Mouse (Mus musculus) hindbrain, embryonic 13.5 days (tissue): ENCODE data around the gene Dlec1. TPM values are rescaled to one million over a fixed set of nuclear protein-coding genes. Genes with fewer than 3 reads are reported as not detected.

ENCODE experiments used
- ATAC-seq: fragments of 200-750 bp; cut with Nextera tagmentation; 2 replicates; pipeline ENCODE4 v1.8.0; 2017; ENCODE audit warnings: moderate TSS enrichment; ENCODE audit not compliant: low FRiP score
- H3K27ac ChIP-seq: fragments of 300-500 bp; sonication (generic); 2 replicates; pipeline ENCODE4 v1.5.1; 2015; ENCODE audit warnings: inconsistent platforms, mild to moderate bottlenecking, moderate library complexity
- H3K27me3 ChIP-seq: fragments of 300-500 bp; sonication (generic); 2 replicates; pipeline ENCODE4 v1.6.1; 2015; ENCODE audit warnings: mild to moderate bottlenecking, inconsistent platforms
- H3K36me3 ChIP-seq: fragments of 300-500 bp; sonication (generic); 2 replicates; pipeline ENCODE4 v1.6.1; 2015; ENCODE audit warnings: mild to moderate bottlenecking, inconsistent platforms
- H3K4me1 ChIP-seq: fragments of 300-500 bp; sonication (generic); replicated peaks from 2 replicates; pipeline ENCODE4 v1.6.1; 2015; ENCODE audit warnings: inconsistent platforms
- H3K4me2 ChIP-seq: fragments of 300-500 bp; sonication (generic); 2 replicates; pipeline ENCODE4 v1.6.1; 2015; ENCODE audit warnings: inconsistent platforms, mild to moderate bottlenecking, moderate library complexity
- H3K4me3 ChIP-seq: fragments of 300-500 bp; sonication (generic); 2 replicates; pipeline ENCODE4 v1.5.1; 2015; ENCODE audit warnings: mild to moderate bottlenecking, inconsistent platforms
- H3K9ac ChIP-seq: fragments of 300-500 bp; sonication (generic); 2 replicates; pipeline ENCODE4 v1.6.1; 2015; ENCODE audit warnings: mild to moderate bottlenecking, inconsistent platforms
- H3K9me3 ChIP-seq: fragments of 300-500 bp; sonication (generic); 2 replicates; pipeline ENCODE4 v1.6.1; 2016; ENCODE audit warnings: inconsistent platforms
- WGBS: fragments of 180-500 bp; shearing (Covaris S2); methylation state at CpG from one replicate; pipeline ENCODE4 v1.1.7; 2015; 5-methylcytosine and 5-hydroxymethylcytosine counted together
- polyA plus RNA-seq: library from polyadenylated mRNA; unstranded; fragments of >200 nt; fragmentation: Nextera tagmentation; extraction: Ambion mirVana; gene quantifications from 2 replicates; pipeline ENCODE4 v1.2.1, GENCODE M21; 2015

Dlec1 gene
- polyA plus RNA-seq, 1 experiment from 2014 or later = 0.38 TPM

GRCm38 (mm10) chr9:119119409-119120167, 17.3 kb downstream of the Dlec1 start:
- no peak for ATAC-seq
- 85% methylated on average over 19 of the region's 19 CpGs for WGBS
- H3K4me3 ChIP-seq = no peak overlapping the region

DNA sequence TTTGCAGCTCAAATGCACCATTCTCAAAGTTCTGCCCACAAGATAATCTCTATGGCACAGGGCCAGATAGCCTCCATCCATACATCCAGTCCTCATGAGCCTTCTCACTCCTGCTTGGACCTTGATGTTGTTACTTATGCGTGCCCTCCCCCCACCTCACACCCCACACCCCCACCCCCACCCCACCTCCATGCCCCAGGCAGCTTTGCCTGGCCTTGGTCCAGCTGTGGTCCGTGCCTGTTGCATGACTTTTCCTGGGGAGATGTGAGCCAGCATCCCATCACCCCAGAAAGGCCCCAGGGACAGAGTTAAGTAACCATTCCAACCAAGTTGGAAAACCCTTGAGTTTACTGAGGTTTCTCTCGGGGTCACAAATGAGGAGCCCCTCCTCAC, 17.9 kb downstream of the Dlec1 start:
- Histone ChIP-seq H3K27me3 (no peaks in the 10 kb centered on the region), H3K4me3 (no peak overlapping the region), H3K27ac (no peak overlapping the region), H3K4me1 (peaks cover 12% of the 10 kb centered on the region), H3K9ac (no peak overlapping the region), H3K4me2 (no peak overlapping the region), H3K9me3 (no peaks in the 10 kb centered on the region), H3K36me3 (no peaks in the 10 kb centered on the region)
- ATAC-seq = no peak
- WGBS = 78% methylated on average over 3 of the region's 3 CpGs

More at GRCm38 (mm10) chr9:119119409-119120167, 17.3 kb downstream of the Dlec1 start:
- no peaks in the 10 kb centered on the region for H3K36me3 ChIP-seq
- H3K9ac ChIP-seq = no peak overlapping the region
- H3K4me2 ChIP-seq = no peak overlapping the region
- H3K27ac ChIP-seq = no peak overlapping the region
- H3K4me1 ChIP-seq = peaks cover 12% of the 10 kb centered on the region
- no peaks in the 10 kb centered on the region for H3K27me3 ChIP-seq
- no peaks in the 10 kb centered on the region for H3K9me3 ChIP-seq

- 91% methylated on average over 18 of the region's 18 CpGs for WGBS
- Histone ChIP-seq H3K4me3 (no peak overlapping the region), H3K36me3 (no peaks in the 10 kb centered on the region), H3K9me3 (no peaks in the 10 kb centered on the region), H3K9ac (no peak overlapping the region), H3K27me3 (no peaks in the 10 kb centered on the region), H3K4me1 (peaks cover 12% of the 10 kb centered on the region), H3K27ac (no peak overlapping the region), H3K4me2 (no peak overlapping the region)
- ATAC-seq = no peak
Measured at GRCm38 (mm10) chr9:119122596-119123369, 20.5 kb downstream of the Dlec1 start.

GRCm38 (mm10) chr9:119128436-119129181, 26.3 kb downstream of the Dlec1 start:
- Histone ChIP-seq H3K9ac (no peak overlapping the region), H3K4me2 (no peak overlapping the region), H3K36me3 (no peaks in the 10 kb centered on the region), H3K9me3 (no peaks in the 10 kb centered on the region), H3K27me3 (no peaks in the 10 kb centered on the region), H3K27ac (no peak overlapping the region), H3K4me3 (no peak overlapping the region), H3K4me1 (no peaks in the 10 kb centered on the region)
- no peak for ATAC-seq
- 79% methylated on average over 12 of the region's 12 CpGs for WGBS

- no peak for ATAC-seq
- Histone ChIP-seq H3K4me1 (no peaks in the 10 kb centered on the region), H3K27ac (no peak overlapping the region), H3K9me3 (no peaks in the 10 kb centered on the region), H3K36me3 (no peaks in the 10 kb centered on the region), H3K27me3 (no peaks in the 10 kb centered on the region), H3K4me3 (no peak overlapping the region), H3K4me2 (no peak overlapping the region), H3K9ac (no peak overlapping the region)
- WGBS = 83% methylated on average over 5 of the region's 5 CpGs
Measured at GRCm38 (mm10) chr9:119130692-119131091, 28.4 kb downstream of the Dlec1 start.

GRCm38 (mm10) chr9:119138836-119139235, 36.6 kb downstream of the Dlec1 start:
- Histone ChIP-seq H3K9me3 (no peaks in the 10 kb centered on the region), H3K27ac (no peak overlapping the region), H3K4me3 (no peak overlapping the region), H3K27me3 (no peaks in the 10 kb centered on the region), H3K4me2 (no peak overlapping the region), H3K4me1 (0 out of 2 replicates have a peak, but pooled peaks cover 3% of the 10 kb centered on the region), H3K36me3 (no peaks in the 10 kb centered on the region), H3K9ac (no peak overlapping the region)
- no peak for ATAC-seq
- 87% methylated on average over 2 of the region's 2 CpGs for WGBS

- Histone ChIP-seq H3K4me2 (no peak overlapping the region), H3K4me1 (0 out of 2 replicates have a peak, but pooled peaks cover 3% of the 10 kb centered on the region), H3K27me3 (no peaks in the 10 kb centered on the region), H3K4me3 (no peak overlapping the region), H3K9ac (no peak overlapping the region), H3K36me3 (no peaks in the 10 kb centered on the region), H3K9me3 (no peaks in the 10 kb centered on the region), H3K27ac (no peak overlapping the region)
- no peak for ATAC-seq
- 92% methylated on average over 5 of the region's 5 CpGs for WGBS
Measured at GRCm38 (mm10) chr9:119142066-119142465, 39.8 kb downstream of the Dlec1 start.

GRCm38 (mm10) chr9:119143372-119143771, 41.1 kb downstream of the Dlec1 start:
- no peaks in the 10 kb centered on the region for H3K36me3 ChIP-seq
- H3K27ac ChIP-seq = no peak overlapping the region
- H3K27me3 ChIP-seq = no peaks in the 10 kb centered on the region
- no peak for ATAC-seq
- no peak overlapping the region for H3K4me3 ChIP-seq
- WGBS = 70% methylated on average over 9 of the region's 9 CpGs
- H3K9ac ChIP-seq = no peak overlapping the region
- H3K4me1 ChIP-seq = no peaks in the 10 kb centered on the region
- no peak overlapping the region for H3K4me2 ChIP-seq
- H3K9me3 ChIP-seq = no peaks in the 10 kb centered on the region

- H3K4me2 ChIP-seq = no peak overlapping the region
Measured at GRCm38 (mm10) chr9:119144696-119145095, 42.4 kb downstream of the Dlec1 start.

GRCm38 (mm10) chr9:119145137-119145536, 42.9 kb downstream of the Dlec1 start:
- no peaks in the 10 kb centered on the region for H3K36me3 ChIP-seq
- H3K4me1 ChIP-seq = no peaks in the 10 kb centered on the region
- no peaks in the 10 kb centered on the region for H3K27me3 ChIP-seq
- H3K9ac ChIP-seq = no peak overlapping the region
- H3K4me2 ChIP-seq = no peak overlapping the region
- 43% methylated on average over 10 of the region's 10 CpGs for WGBS
- no peaks in the 10 kb centered on the region for H3K9me3 ChIP-seq
- no peak overlapping the region for H3K27ac ChIP-seq
- no peak overlapping the region for H3K4me3 ChIP-seq
- no peak for ATAC-seq

More at GRCm38 (mm10) chr9:119144696-119145095, 42.4 kb downstream of the Dlec1 start:
- Histone ChIP-seq H3K27me3 (no peaks in the 10 kb centered on the region), H3K9ac (no peak overlapping the region), H3K9me3 (no peaks in the 10 kb centered on the region), H3K4me1 (no peaks in the 10 kb centered on the region), H3K36me3 (no peaks in the 10 kb centered on the region), H3K27ac (no peak overlapping the region), H3K4me3 (no peak overlapping the region)
- ATAC-seq = no peak
- 88% methylated on average over 8 of the region's 8 CpGs for WGBS

DNA sequence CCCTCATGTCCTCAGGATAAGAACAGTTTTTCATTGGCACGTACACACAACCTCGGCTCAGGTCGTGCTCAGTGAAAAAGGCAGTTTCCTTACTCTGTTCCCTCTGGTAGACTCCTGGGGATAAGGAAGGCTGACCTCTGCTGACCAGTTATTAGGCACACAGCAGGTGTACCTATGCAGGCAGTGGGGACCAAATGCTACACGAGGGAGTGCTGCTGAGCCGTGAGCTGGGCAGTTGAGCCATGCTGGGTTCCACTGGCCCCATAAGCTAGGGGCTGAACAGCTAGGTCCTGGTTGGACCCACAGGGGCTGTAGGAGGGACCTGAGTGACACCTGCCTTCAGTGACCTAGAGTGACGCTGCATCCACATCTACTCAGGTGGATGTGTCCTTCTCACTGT, 43.4 kb downstream of the Dlec1 start:
- H3K4me3 ChIP-seq = no peak overlapping the region
- WGBS = 63% methylated on average over 6 of the region's 6 CpGs
- no peaks in the 10 kb centered on the region for H3K27me3 ChIP-seq
- H3K9ac ChIP-seq = no peak overlapping the region
- H3K27ac ChIP-seq = no peak overlapping the region
- ATAC-seq = no peak
- no peaks in the 10 kb centered on the region for H3K36me3 ChIP-seq
- H3K4me1 ChIP-seq = no peaks in the 10 kb centered on the region
- no peak overlapping the region for H3K4me2 ChIP-seq
- H3K9me3 ChIP-seq = no peaks in the 10 kb centered on the region

DNA sequence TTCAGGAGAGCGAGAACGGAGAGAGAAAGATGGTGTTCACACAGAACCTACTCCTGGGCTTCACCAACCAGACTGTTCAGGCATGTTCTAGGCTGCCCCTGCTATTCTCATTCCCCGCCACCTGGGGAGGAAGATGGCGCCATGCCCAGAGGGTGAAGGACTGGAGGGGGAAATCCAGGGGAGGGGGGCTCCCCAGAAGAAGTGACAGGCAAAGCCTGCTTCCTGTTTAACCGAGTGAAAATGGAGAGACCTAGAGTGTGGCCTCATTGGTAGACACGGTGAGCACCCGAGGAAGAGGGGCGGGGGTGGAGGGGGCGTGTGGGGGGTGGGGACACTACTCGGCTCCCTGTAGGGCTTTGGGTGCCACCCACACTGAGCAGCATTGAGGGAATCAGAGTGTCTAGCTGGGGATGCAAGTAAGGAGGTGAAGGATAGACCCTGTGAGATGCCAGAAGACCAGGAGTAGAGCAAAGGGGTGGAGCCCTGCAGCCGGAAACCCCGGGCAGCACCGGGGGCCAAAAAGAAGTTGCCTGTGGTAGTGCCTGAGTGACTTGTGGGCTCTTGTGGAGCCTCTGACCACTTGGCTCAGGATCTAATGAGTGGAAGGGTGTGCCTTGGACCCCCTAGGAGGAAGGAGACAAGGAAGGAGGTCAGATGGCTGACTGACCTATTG, 44.0 kb downstream of the Dlec1 start:
- no peaks in the 10 kb centered on the region for H3K4me1 ChIP-seq
- no peak overlapping the region for H3K27ac ChIP-seq
- no peaks in the 10 kb centered on the region for H3K9me3 ChIP-seq
- no peak overlapping the region for H3K4me2 ChIP-seq
- no peaks in the 10 kb centered on the region for H3K36me3 ChIP-seq
- no peak for ATAC-seq
- no peaks in the 10 kb centered on the region for H3K27me3 ChIP-seq
- H3K9ac ChIP-seq = no peak overlapping the region
- 86% methylated on average over 13 of the region's 13 CpGs for WGBS
- H3K4me3 ChIP-seq = no peak overlapping the region
